Mouse (Mus musculus) neural tube, embryonic 15.5 days (tissue): ENCODE data around the gene Ramp3. TPM values are rescaled to one million over a fixed set of nuclear protein-coding genes. Genes with fewer than 3 reads are reported as not detected.
A peak's percentile ranks its signal among the peaks of the same experiment; 100 is the strongest.

Experiments
- ATAC-seq: fragments of 200-750 bp; cut with Nextera tagmentation; 2 replicates; pipeline ENCODE4 v1.8.0; 2017; ENCODE audit warnings: mild to moderate bottlenecking, moderate TSS enrichment, moderate library complexity; ENCODE audit not compliant: low FRiP score
- H3K27ac ChIP-seq: fragments of 300-500 bp; sonication (generic); replicated peaks from 2 replicates; pipeline ENCODE4 v1.5.1; 2015; ENCODE audit warnings: mild to moderate bottlenecking, inconsistent platforms
- H3K27me3 ChIP-seq: fragments of 300-500 bp; sonication (generic); replicated peaks from 2 replicates; pipeline ENCODE4 v1.6.1; 2015; ENCODE audit warnings: inconsistent platforms
- H3K36me3 ChIP-seq: fragments of 300-500 bp; sonication (generic); 2 replicates; pipeline ENCODE4 v1.6.1; 2015; ENCODE audit warnings: inconsistent platforms
- H3K4me1 ChIP-seq: fragments of 300-500 bp; sonication (generic); 2 replicates; pipeline ENCODE4 v1.6.1; 2015; ENCODE audit warnings: inconsistent platforms
- H3K4me2 ChIP-seq: fragments of 300-500 bp; sonication (generic); 2 replicates; pipeline ENCODE4 v1.6.1; 2015; ENCODE audit warnings: inconsistent platforms, mild to moderate bottlenecking, moderate library complexity
- H3K4me3 ChIP-seq: fragments of 300-500 bp; sonication (generic); replicated peaks from 2 replicates; pipeline ENCODE4 v1.5.1; 2015; ENCODE audit warnings: mild to moderate bottlenecking, inconsistent platforms
- H3K9ac ChIP-seq: fragments of 300-500 bp; sonication (generic); replicated peaks from 2 replicates; pipeline ENCODE4 v1.6.1; 2015; ENCODE audit warnings: mild to moderate bottlenecking, inconsistent platforms
- H3K9me3 ChIP-seq: fragments of 300-500 bp; sonication (generic); replicated peaks from 2 replicates; pipeline ENCODE4 v1.6.1; 2016; ENCODE audit warnings: inconsistent platforms
- WGBS: fragments of 180-500 bp; shearing (Covaris S2); methylation state at CpG from one replicate; pipeline ENCODE4 v1.1.7; 2015; ENCODE audit warnings: mixed read lengths; 5-methylcytosine and 5-hydroxymethylcytosine counted together
- polyA plus RNA-seq: library from polyadenylated mRNA; unstranded; fragments of >200 nt; fragmentation: Nextera tagmentation; extraction: Ambion mirVana; gene quantifications from 2 replicates; pipeline ENCODE4 v1.2.1, GENCODE M21; 2015

The Ramp3 gene
- polyA plus RNA-seq, 1 experiment from 2014 or later: 32.1 TPM

GRCm38 (mm10) chr11:6674701-6675100, 16.4 kb downstream of the Ramp3 start:
- H3K36me3 ChIP-seq: no peaks in the 10 kb centered on the region
- no peak overlapping the region for H3K4me2 ChIP-seq
- no peaks in the 10 kb centered on the region for H3K27me3 ChIP-seq
- 89% methylated on average over 9 of the region's 9 CpGs for WGBS
- no peak overlapping the region for H3K4me3 ChIP-seq
- H3K9me3 ChIP-seq: no peaks in the 10 kb centered on the region
- ATAC-seq: no peak
- 0 out of 2 replicates have a peak, but pooled peaks cover 1% of the 10 kb centered on the region for H3K4me1 ChIP-seq
- no peak overlapping the region for H3K9ac ChIP-seq
- H3K27ac ChIP-seq: no peak overlapping the region

GRCm38 (mm10) chr11:6675402-6675801, 17.1 kb downstream of the Ramp3 start:
- H3K4me3 ChIP-seq: no peak overlapping the region
- no peak for ATAC-seq
- no peak overlapping the region for H3K27ac ChIP-seq
- H3K4me2 ChIP-seq: no peak overlapping the region
- H3K27me3 ChIP-seq: no peaks in the 10 kb centered on the region
- no peaks in the 10 kb centered on the region for H3K36me3 ChIP-seq
- 63% methylated on average over 7 of the region's 7 CpGs for WGBS
- H3K9ac ChIP-seq: no peak overlapping the region
- H3K9me3 ChIP-seq: no peaks in the 10 kb centered on the region
- peaks cover 8% of the 10 kb centered on the region for H3K4me1 ChIP-seq

- Histone ChIP-seq H3K4me3 (no peak overlapping the region), H3K9me3 (no peaks in the 10 kb centered on the region), H3K4me2 (no peak overlapping the region), H3K27me3 (no peaks in the 10 kb centered on the region), H3K27ac (no peak overlapping the region), H3K4me1 (peaks cover 10% of the 10 kb centered on the region), H3K9ac (no peak overlapping the region), H3K36me3 (no peaks in the 10 kb centered on the region)
- no peak for ATAC-seq
- 89% methylated on average over 9 of the region's 9 CpGs for WGBS
Observed at GRCm38 (mm10) chr11:6676641-6677040, 18.3 kb downstream of the Ramp3 start.

GRCm38 (mm10) chr11:6677530-6677929, 19.2 kb downstream of the Ramp3 start:
- WGBS: 29% methylated on average over 7 of the region's 7 CpGs
- Histone ChIP-seq H3K9me3 (no peaks in the 10 kb centered on the region), H3K4me3 (no peak overlapping the region), H3K36me3 (no peaks in the 10 kb centered on the region), H3K4me1 (peaks cover 10% of the 10 kb centered on the region), H3K9ac (no peak overlapping the region), H3K27ac (no peak overlapping the region), H3K4me2 (no peak overlapping the region), H3K27me3 (no peaks in the 10 kb centered on the region)
- ATAC-seq: peak; percentile 72

GRCm38 (mm10) chr11:6679694-6680396, 21.5 kb downstream of the Ramp3 start:
- no peak overlapping the region for H3K9ac ChIP-seq
- WGBS: 64% methylated on average over 17 of the region's 17 CpGs
- H3K4me2 ChIP-seq: peak overlapping the region; percentile 27
- no peaks in the 10 kb centered on the region for H3K9me3 ChIP-seq
- H3K36me3 ChIP-seq: no peaks in the 10 kb centered on the region
- H3K27ac ChIP-seq: 0 out of 2 replicates have a peak overlapping the region, but pooled peaks have one; percentile 28
- peaks cover 10% of the 10 kb centered on the region for H3K4me1 ChIP-seq
- no peak for ATAC-seq
- no peak overlapping the region for H3K4me3 ChIP-seq
- H3K27me3 ChIP-seq: no peaks in the 10 kb centered on the region

- H3K4me2 ChIP-seq: peak overlapping the region; percentile 27
- H3K27me3 ChIP-seq: no peaks in the 10 kb centered on the region
- H3K36me3 ChIP-seq: no peaks in the 10 kb centered on the region
- peak; percentile 53; the same call in 1 of the 2 replicates for ATAC-seq
- H3K9ac ChIP-seq: no peak overlapping the region
- WGBS: 11% methylated on average over 10 of the region's 10 CpGs
- no peaks in the 10 kb centered on the region for H3K9me3 ChIP-seq
- peaks cover 10% of the 10 kb centered on the region for H3K4me1 ChIP-seq
- H3K4me3 ChIP-seq: no peak overlapping the region
- 0 out of 2 replicates have a peak overlapping the region, but pooled peaks have one; percentile 28 for H3K27ac ChIP-seq
Observed at GRCm38 (mm10) chr11:6680397-6680818, 22.1 kb downstream of the Ramp3 start.

- H3K27me3 ChIP-seq: no peaks in the 10 kb centered on the region
- no peak overlapping the region for H3K4me3 ChIP-seq
- H3K9me3 ChIP-seq: no peaks in the 10 kb centered on the region
- H3K4me1 ChIP-seq: peaks cover 9% of the 10 kb centered on the region
- H3K36me3 ChIP-seq: no peaks in the 10 kb centered on the region
- no peak overlapping the region for H3K27ac ChIP-seq
- no peak overlapping the region for H3K4me2 ChIP-seq
- no peak overlapping the region for H3K9ac ChIP-seq
- 61% methylated on average over 3 of the region's 3 CpGs for WGBS
- ATAC-seq: no peak
Observed at GRCm38 (mm10) chr11:6684741-6685140, 26.4 kb downstream of the Ramp3 start.

- H3K9ac ChIP-seq: no peak overlapping the region
- H3K9me3 ChIP-seq: no peaks in the 10 kb centered on the region
- 52% methylated on average over 3 of the region's 3 CpGs for WGBS
- H3K4me1 ChIP-seq: no peaks in the 10 kb centered on the region
- peak; percentile 63 for ATAC-seq
- no peak overlapping the region for H3K4me2 ChIP-seq
- no peaks in the 10 kb centered on the region for H3K27me3 ChIP-seq
- 0 out of 2 replicates have a peak overlapping the region, but pooled peaks have one; percentile 28 for H3K27ac ChIP-seq
- no peaks in the 10 kb centered on the region for H3K36me3 ChIP-seq
- H3K4me3 ChIP-seq: no peak overlapping the region
Observed at GRCm38 (mm10) chr11:6688888-6689287, 30.6 kb downstream of the Ramp3 start.

GRCm38 (mm10) chr11:6692341-6692740, 34.0 kb downstream of the Ramp3 start:
- Histone ChIP-seq H3K36me3 (no peaks in the 10 kb centered on the region), H3K4me2 (no peak overlapping the region), H3K9me3 (no peaks in the 10 kb centered on the region), H3K9ac (no peak overlapping the region), H3K4me1 (no peaks in the 10 kb centered on the region), H3K27me3 (no peaks in the 10 kb centered on the region), H3K4me3 (no peak overlapping the region), H3K27ac (no peak overlapping the region)
- 75% methylated on average over 6 of the region's 6 CpGs for WGBS
- ATAC-seq: no peak

- no peak for ATAC-seq
- 92% methylated on average over 10 of the region's 10 CpGs for WGBS
Observed at GRCm38 (mm10) chr11:6694114-6694513, 35.8 kb downstream of the Ramp3 start.

GRCm38 (mm10) chr11:6695176-6695575, 36.9 kb downstream of the Ramp3 start:
- no peaks in the 10 kb centered on the region for H3K27me3 ChIP-seq
- WGBS: 80% methylated on average over 12 of the region's 12 CpGs
- H3K9ac ChIP-seq: no peak overlapping the region
- H3K9me3 ChIP-seq: no peaks in the 10 kb centered on the region
- H3K36me3 ChIP-seq: no peaks in the 10 kb centered on the region
- no peaks in the 10 kb centered on the region for H3K4me1 ChIP-seq
- H3K4me3 ChIP-seq: no peak overlapping the region
- H3K27ac ChIP-seq: no peak overlapping the region
- H3K4me2 ChIP-seq: no peak overlapping the region
- ATAC-seq: no peak; the same call in 1 of the 2 replicates

More at GRCm38 (mm10) chr11:6694114-6694513, 35.8 kb downstream of the Ramp3 start:
- Histone ChIP-seq H3K4me2 (no peak overlapping the region), H3K27me3 (no peaks in the 10 kb centered on the region), H3K27ac (no peak overlapping the region), H3K9me3 (no peaks in the 10 kb centered on the region), H3K4me1 (no peaks in the 10 kb centered on the region), H3K4me3 (no peak overlapping the region), H3K9ac (no peak overlapping the region), H3K36me3 (no peaks in the 10 kb centered on the region)

GRCm38 (mm10) chr11:6696551-6696950, 38.2 kb downstream of the Ramp3 start:
- WGBS: 75% methylated on average over 8 of the region's 8 CpGs
- H3K4me1 ChIP-seq: no peaks in the 10 kb centered on the region
- H3K9ac ChIP-seq: no peak overlapping the region
- no peak overlapping the region for H3K4me2 ChIP-seq
- H3K27me3 ChIP-seq: no peaks in the 10 kb centered on the region
- no peak for ATAC-seq
- H3K27ac ChIP-seq: no peak overlapping the region
- H3K9me3 ChIP-seq: no peaks in the 10 kb centered on the region
- no peaks in the 10 kb centered on the region for H3K36me3 ChIP-seq
- H3K4me3 ChIP-seq: no peak overlapping the region
